Mouse (Mus musculus): ENCODE results near the gene Olfr568. TPM values are rescaled to one million over a fixed set of nuclear protein-coding genes. Genes with fewer than 3 reads are reported as not detected.

The Olfr568 gene
- not detected in 2 replicates for polyA plus RNA-seq (2011; ENCODE audit: insufficient read depth, insufficient read length, low read depth, missing spikeins)

- no peaks in the 10 kb centered on the region for H3K36me3 ChIP-seq (ENCODE audit: control insufficient read depth, insufficient read depth, low read length, poor library complexity, severe bottlenecking)
- no peak within 1 kb of the TSS for H3K9ac ChIP-seq (ENCODE audit: low read depth, poor library complexity, severe bottlenecking)
- H3K4me3 ChIP-seq (ENCODE audit: low read depth, low read length), result no peak within 1 kb of the TSS
- no peak within 1 kb of the TSS for H3K27ac ChIP-seq (ENCODE audit: insufficient read depth, low read length)
- TF ChIP-seq EP300 (IDR thresholded peaks at IDR 0.05; ENCODE audit: insufficient read depth, low read depth, low read length) (no peak), POLR2A (IDR thresholded peaks at IDR 0.05; ENCODE audit: insufficient read depth, low read length) (no peak), CTCF (IDR thresholded peaks at IDR 0.05; ENCODE audit: low read depth, low read length) (no peak)
- H3K27me3 ChIP-seq (ENCODE audit: control insufficient read depth, insufficient read depth, low read length, poor library complexity, severe bottlenecking), result no peaks in the 10 kb centered on the region
- H3K4me1 ChIP-seq (ENCODE audit: control insufficient read depth, insufficient read depth, low read length), result no peaks in the 10 kb centered on the region
- H3K9me3 ChIP-seq (replicated peaks; ENCODE audit: control insufficient read depth, insufficient read depth, low read length, poor library complexity, severe bottlenecking), result no peaks in the 10 kb centered on the region
These were observed at the start of gene Olfr568 for GRCm38 (mm10) chr7:102876822-102877221. Gene Olfr568 (plus strand): TSS chr7:102877122.

GRCm38 (mm10) chr7:102855807-102856206 is 21.1 kb upstream of the Olfr568 start:
- H3K9ac ChIP-seq (ENCODE audit: low read depth, poor library complexity, severe bottlenecking), result no peak overlapping the region
- H3K9me3 ChIP-seq (replicated peaks; ENCODE audit: control insufficient read depth, insufficient read depth, low read length, poor library complexity, severe bottlenecking), result no peaks in the 10 kb centered on the region
- no peak overlapping the region for H3K4me3 ChIP-seq (ENCODE audit: low read depth, low read length)
- no peaks in the 10 kb centered on the region for H3K36me3 ChIP-seq (ENCODE audit: control insufficient read depth, insufficient read depth, low read length, poor library complexity, severe bottlenecking)
- no peaks in the 10 kb centered on the region for H3K27me3 ChIP-seq (ENCODE audit: control insufficient read depth, insufficient read depth, low read length, poor library complexity, severe bottlenecking)
- TF ChIP-seq POLR2A (IDR thresholded peaks at IDR 0.05; ENCODE audit: insufficient read depth, low read length), result no peak
- no peak for TF ChIP-seq EP300 (IDR thresholded peaks at IDR 0.05; ENCODE audit: insufficient read depth, low read depth, low read length)
- no peak for TF ChIP-seq CTCF (IDR thresholded peaks at IDR 0.05; ENCODE audit: low read depth, low read length)
- H3K4me1 ChIP-seq (ENCODE audit: control insufficient read depth, insufficient read depth, low read length), result no peaks in the 10 kb centered on the region
- H3K27ac ChIP-seq (ENCODE audit: insufficient read depth, low read length), result no peak overlapping the region

- Histone ChIP-seq H3K9ac (ENCODE audit: low read depth, poor library complexity, severe bottlenecking) (no peak within 1 kb of the TSS), H3K9me3 (replicated peaks; ENCODE audit: control insufficient read depth, insufficient read depth, low read length, poor library complexity, severe bottlenecking) (no peaks in the 10 kb centered on the region), H3K27me3 (ENCODE audit: control insufficient read depth, insufficient read depth, low read length, poor library complexity, severe bottlenecking) (no peaks in the 10 kb centered on the region), H3K4me1 (ENCODE audit: control insufficient read depth, insufficient read depth, low read length) (no peaks in the 10 kb centered on the region), H3K36me3 (ENCODE audit: control insufficient read depth, insufficient read depth, low read length, poor library complexity, severe bottlenecking) (no peaks in the 10 kb centered on the region), H3K27ac (ENCODE audit: insufficient read depth, low read length) (no peak within 1 kb of the TSS), H3K4me3 (ENCODE audit: low read depth, low read length) (no peak within 1 kb of the TSS)
- no peak for TF ChIP-seq CTCF (IDR thresholded peaks at IDR 0.05; ENCODE audit: low read depth, low read length)
These were observed 18.3 kb upstream of the Olfr568 start, which contains the start of gene Olfr566 for GRCm38 (mm10) chr7:102858665-102859064. Gene Olfr566 (minus strand): TSS chr7:102858765.

- no peaks in the 10 kb centered on the region for H3K36me3 ChIP-seq (ENCODE audit: control insufficient read depth, insufficient read depth, low read length, poor library complexity, severe bottlenecking)
- no peaks in the 10 kb centered on the region for H3K9me3 ChIP-seq (replicated peaks; ENCODE audit: control insufficient read depth, insufficient read depth, low read length, poor library complexity, severe bottlenecking)
- no peaks in the 10 kb centered on the region for H3K4me1 ChIP-seq (ENCODE audit: control insufficient read depth, insufficient read depth, low read length)
- no peak within 1 kb of the TSS for H3K9ac ChIP-seq (ENCODE audit: low read depth, poor library complexity, severe bottlenecking)
- no peak within 1 kb of the TSS for H3K4me3 ChIP-seq (ENCODE audit: low read depth, low read length)
- H3K27ac ChIP-seq (ENCODE audit: insufficient read depth, low read length), result no peak within 1 kb of the TSS
- TF ChIP-seq POLR2A (IDR thresholded peaks at IDR 0.05; ENCODE audit: insufficient read depth, low read length) (no peak), EP300 (IDR thresholded peaks at IDR 0.05; ENCODE audit: insufficient read depth, low read depth, low read length) (no peak), CTCF (IDR thresholded peaks at IDR 0.05; ENCODE audit: low read depth, low read length) (no peak)
- no peaks in the 10 kb centered on the region for H3K27me3 ChIP-seq (ENCODE audit: control insufficient read depth, insufficient read depth, low read length, poor library complexity, severe bottlenecking)
These were observed 13.9 kb downstream of the Olfr568 start, which contains the start of gene Olfr569 for GRCm38 (mm10) chr7:102890782-102891181. Gene Olfr569 (minus strand): TSS chr7:102890882.

- H3K4me1 ChIP-seq (ENCODE audit: control insufficient read depth, insufficient read depth, low read length), result no peaks in the 10 kb centered on the region
- H3K27ac ChIP-seq (ENCODE audit: insufficient read depth, low read length), result no peak overlapping the region
- H3K36me3 ChIP-seq (ENCODE audit: control insufficient read depth, insufficient read depth, low read length, poor library complexity, severe bottlenecking), result no peaks in the 10 kb centered on the region
- H3K9me3 ChIP-seq (replicated peaks; ENCODE audit: control insufficient read depth, insufficient read depth, low read length, poor library complexity, severe bottlenecking), result no peaks in the 10 kb centered on the region
- no peaks in the 10 kb centered on the region for H3K27me3 ChIP-seq (ENCODE audit: control insufficient read depth, insufficient read depth, low read length, poor library complexity, severe bottlenecking)
- no peak overlapping the region for H3K4me3 ChIP-seq (ENCODE audit: low read depth, low read length)
- no peak for TF ChIP-seq POLR2A (IDR thresholded peaks at IDR 0.05; ENCODE audit: insufficient read depth, low read length)
- no peak for TF ChIP-seq CTCF (IDR thresholded peaks at IDR 0.05; ENCODE audit: low read depth, low read length)
- no peak for TF ChIP-seq EP300 (IDR thresholded peaks at IDR 0.05; ENCODE audit: insufficient read depth, low read depth, low read length)
- H3K9ac ChIP-seq (ENCODE audit: low read depth, poor library complexity, severe bottlenecking), result no peak overlapping the region
These were observed 38.3 kb downstream of the Olfr568 start for GRCm38 (mm10) chr7:102915261-102915660.

GRCm38 (mm10) chr7:102916405-102916804 is 39.5 kb downstream of the Olfr568 start:
- no peaks in the 10 kb centered on the region for H3K4me1 ChIP-seq (ENCODE audit: control insufficient read depth, insufficient read depth, low read length)
- no peaks in the 10 kb centered on the region for H3K27me3 ChIP-seq (ENCODE audit: control insufficient read depth, insufficient read depth, low read length, poor library complexity, severe bottlenecking)
- no peak for TF ChIP-seq EP300 (IDR thresholded peaks at IDR 0.05; ENCODE audit: insufficient read depth, low read depth, low read length)
- no peak for TF ChIP-seq CTCF (IDR thresholded peaks at IDR 0.05; ENCODE audit: low read depth, low read length)
- TF ChIP-seq POLR2A (IDR thresholded peaks at IDR 0.05; ENCODE audit: insufficient read depth, low read length), result no peak
- H3K9me3 ChIP-seq (replicated peaks; ENCODE audit: control insufficient read depth, insufficient read depth, low read length, poor library complexity, severe bottlenecking), result no peaks in the 10 kb centered on the region
- H3K36me3 ChIP-seq (ENCODE audit: control insufficient read depth, insufficient read depth, low read length, poor library complexity, severe bottlenecking), result no peaks in the 10 kb centered on the region
- no peak overlapping the region for H3K27ac ChIP-seq (ENCODE audit: insufficient read depth, low read length)
- H3K9ac ChIP-seq (ENCODE audit: low read depth, poor library complexity, severe bottlenecking), result no peak overlapping the region
- no peak overlapping the region for H3K4me3 ChIP-seq (ENCODE audit: low read depth, low read length)
